Mouse (Mus musculus) limb, embryonic 12.5 days (tissue): ENCODE data around the gene St7. TPM values are rescaled to one million over a fixed set of nuclear protein-coding genes. Genes with fewer than 3 reads are reported as not detected.

Experiments
- ATAC-seq: fragments of 200-750 bp; cut with Nextera tagmentation; 2 replicates; pipeline ENCODE4 v1.8.0; 2017; ENCODE audit warnings: low read depth, moderate TSS enrichment; ENCODE audit not compliant: insufficient number of reproducible peaks, insufficient read depth, low FRiP score, low TSS enrichment
- H3K27ac ChIP-seq: fragments of 300-500 bp; sonication (generic); 2 replicates; pipeline ENCODE4 v1.5.1; 2016; ENCODE audit warnings: mild to moderate bottlenecking, moderate library complexity
- H3K27me3 ChIP-seq: fragments of 300-500 bp; sonication (generic); 2 replicates; pipeline ENCODE4 v1.6.1; 2016; ENCODE audit warnings: mild to moderate bottlenecking, moderate library complexity
- H3K36me3 ChIP-seq: fragments of 300-500 bp; sonication (generic); 2 replicates; pipeline ENCODE4 v1.6.1; 2016; ENCODE audit warnings: mild to moderate bottlenecking, moderate library complexity
- H3K4me1 ChIP-seq: fragments of 300-500 bp; sonication (generic); replicated peaks from 2 replicates; pipeline ENCODE4 v1.6.1; 2016
- H3K4me2 ChIP-seq: fragments of 300-500 bp; sonication (generic); 2 replicates; pipeline ENCODE4 v1.6.1; 2016; ENCODE audit warnings: mild to moderate bottlenecking, moderate library complexity
- H3K4me3 ChIP-seq: fragments of 300-500 bp; sonication (generic); replicated peaks from 2 replicates; pipeline ENCODE4 v1.5.1; 2016; ENCODE audit warnings: mild to moderate bottlenecking
- H3K9ac ChIP-seq: fragments of 300-500 bp; sonication (generic); replicated peaks from 2 replicates; pipeline ENCODE4 v1.6.1; 2016; ENCODE audit warnings: mild to moderate bottlenecking, moderate library complexity
- H3K9me3 ChIP-seq: fragments of 300-500 bp; sonication (generic); 2 replicates; pipeline ENCODE4 v1.6.1; 2016; ENCODE audit warnings: mild to moderate bottlenecking, moderate library complexity
- WGBS: fragments of 180-500 bp; shearing (Covaris S2); methylation state at CpG from one replicate; pipeline ENCODE4 v1.1.7; 2016; 5-methylcytosine and 5-hydroxymethylcytosine counted together
- polyA plus RNA-seq: library from polyadenylated mRNA; unstranded; fragments of >200 nt; fragmentation: Nextera tagmentation; extraction: Ambion mirVana; gene quantifications from 2 replicates; pipeline ENCODE4 v1.2.1, GENCODE M21; 2016

The St7 gene
- polyA plus RNA-seq, 1 experiment from 2014 or later = 24.2 TPM

DNA sequence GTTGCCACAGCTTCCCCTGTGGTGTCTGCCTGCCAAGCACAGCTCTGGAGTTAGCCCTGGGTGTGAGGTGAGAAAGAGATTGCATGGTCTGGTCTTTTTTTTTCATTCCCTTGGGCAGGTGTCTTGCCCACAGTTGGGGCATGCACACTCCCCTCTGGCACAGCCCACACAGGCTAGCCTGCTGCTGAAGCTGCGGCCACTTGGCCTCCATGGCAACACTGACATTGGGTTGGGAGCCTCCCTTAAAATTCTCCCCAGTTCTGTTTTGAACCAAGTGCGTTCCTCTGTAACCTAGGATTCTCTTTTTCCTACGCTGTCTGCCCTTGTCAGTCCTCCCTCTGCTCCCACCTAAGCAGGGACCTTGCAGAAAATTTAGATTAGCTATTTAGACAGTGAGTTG lies 213.0 kb downstream of the St7 start:
- no peaks in the 10 kb centered on the region for H3K27me3 ChIP-seq
- H3K9me3 ChIP-seq = no peaks in the 10 kb centered on the region
- H3K4me2 ChIP-seq = no peak overlapping the region
- H3K36me3 ChIP-seq = no peaks in the 10 kb centered on the region; the same call in 1 of the 2 replicates
- H3K4me3 ChIP-seq = no peak overlapping the region
- no peak for ATAC-seq
- H3K27ac ChIP-seq = peak overlapping the region; percentile 64; the same call in 1 of the 2 replicates
- no peak overlapping the region for H3K9ac ChIP-seq
- WGBS = 70% methylated on average over 3 of the region's 3 CpGs
- H3K4me1 ChIP-seq = peaks cover 23% of the 10 kb centered on the region

DNA sequence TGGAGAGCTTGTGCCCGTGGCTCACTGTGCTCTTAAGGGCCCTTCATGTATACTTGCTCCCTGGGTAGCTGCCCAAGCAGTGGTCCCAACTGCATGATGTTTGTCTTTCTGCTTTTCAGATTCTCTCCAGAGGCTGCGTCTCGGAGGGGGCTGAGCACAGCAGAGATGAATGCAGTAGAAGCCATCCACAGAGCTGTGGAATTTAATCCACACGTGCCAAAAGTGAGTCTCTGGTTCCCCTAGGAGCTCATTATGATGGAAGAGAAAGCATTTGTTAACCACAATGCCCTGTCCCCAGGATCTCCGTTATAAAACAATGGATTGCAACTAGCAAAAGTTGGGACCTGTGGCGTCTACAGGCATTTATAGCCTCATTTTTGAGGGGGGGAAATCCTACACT lies 213.6 kb downstream of the St7 start:
- 25% methylated on average over 6 of the region's 6 CpGs for WGBS
- H3K4me3 ChIP-seq = no peak overlapping the region
- H3K36me3 ChIP-seq = no peaks in the 10 kb centered on the region; the same call in 1 of the 2 replicates
- H3K4me1 ChIP-seq = peaks cover 23% of the 10 kb centered on the region
- H3K27ac ChIP-seq = peak overlapping the region; percentile 64
- 0 out of 2 replicates have a peak, but pooled peaks have one; percentile 42 for ATAC-seq
- no peaks in the 10 kb centered on the region for H3K27me3 ChIP-seq
- peak overlapping the region; percentile 24 for H3K4me2 ChIP-seq
- no peaks in the 10 kb centered on the region for H3K9me3 ChIP-seq
- no peak overlapping the region for H3K9ac ChIP-seq

GRCm38 (mm10) chr6:17912312-17912711 lies 219.6 kb downstream of the St7 start:
- no peak overlapping the region for H3K9ac ChIP-seq
- H3K9me3 ChIP-seq = no peaks in the 10 kb centered on the region
- no peak overlapping the region for H3K4me3 ChIP-seq
- WGBS = 81% methylated on average over 6 of the region's 6 CpGs
- no peak overlapping the region for H3K4me2 ChIP-seq
- no peaks in the 10 kb centered on the region; the same call in 1 of the 2 replicates for H3K36me3 ChIP-seq
- ATAC-seq = no peak
- H3K4me1 ChIP-seq = 0 out of 2 replicates have a peak, but pooled peaks cover 5% of the 10 kb centered on the region
- no peak overlapping the region for H3K27ac ChIP-seq
- H3K27me3 ChIP-seq = no peaks in the 10 kb centered on the region

- no peak overlapping the region for H3K27ac ChIP-seq
- no peaks in the 10 kb centered on the region for H3K27me3 ChIP-seq
- H3K36me3 ChIP-seq = no peaks in the 10 kb centered on the region; the same call in 1 of the 2 replicates
- 0 out of 2 replicates have a peak, but pooled peaks cover 5% of the 10 kb centered on the region for H3K4me1 ChIP-seq
- WGBS = 74% methylated on average over 2 of the region's 2 CpGs
- ATAC-seq = no peak
- H3K9ac ChIP-seq = no peak overlapping the region
- H3K9me3 ChIP-seq = no peaks in the 10 kb centered on the region
- H3K4me3 ChIP-seq = no peak overlapping the region
- no peak overlapping the region for H3K4me2 ChIP-seq
These were observed 220.1 kb downstream of the St7 start for GRCm38 (mm10) chr6:17912825-17913224.

GRCm38 (mm10) chr6:17913315-17913714 lies 220.6 kb downstream of the St7 start:
- no peak for ATAC-seq
- no peaks in the 10 kb centered on the region for H3K9me3 ChIP-seq
- no peak overlapping the region for H3K4me3 ChIP-seq
- H3K27me3 ChIP-seq = no peaks in the 10 kb centered on the region
- 0 out of 2 replicates have a peak, but pooled peaks cover 5% of the 10 kb centered on the region for H3K4me1 ChIP-seq
- WGBS = 92% methylated on average over 1 of the region's 1 CpGs
- H3K9ac ChIP-seq = no peak overlapping the region
- no peaks in the 10 kb centered on the region; the same call in 1 of the 2 replicates for H3K36me3 ChIP-seq
- H3K27ac ChIP-seq = no peak overlapping the region
- no peak overlapping the region for H3K4me2 ChIP-seq

- no peak for ATAC-seq
- WGBS = 79% methylated on average over 3 of the region's 3 CpGs
- no peaks in the 10 kb centered on the region; the same call in 1 of the 2 replicates for H3K36me3 ChIP-seq
- H3K4me2 ChIP-seq = no peak overlapping the region
- no peaks in the 10 kb centered on the region for H3K27me3 ChIP-seq
- no peak overlapping the region for H3K27ac ChIP-seq
- H3K9me3 ChIP-seq = no peaks in the 10 kb centered on the region
- H3K4me3 ChIP-seq = no peak overlapping the region
- H3K9ac ChIP-seq = no peak overlapping the region
- 0 out of 2 replicates have a peak, but pooled peaks cover 5% of the 10 kb centered on the region for H3K4me1 ChIP-seq
These were observed 221.6 kb downstream of the St7 start for GRCm38 (mm10) chr6:17914300-17914699.

DNA sequence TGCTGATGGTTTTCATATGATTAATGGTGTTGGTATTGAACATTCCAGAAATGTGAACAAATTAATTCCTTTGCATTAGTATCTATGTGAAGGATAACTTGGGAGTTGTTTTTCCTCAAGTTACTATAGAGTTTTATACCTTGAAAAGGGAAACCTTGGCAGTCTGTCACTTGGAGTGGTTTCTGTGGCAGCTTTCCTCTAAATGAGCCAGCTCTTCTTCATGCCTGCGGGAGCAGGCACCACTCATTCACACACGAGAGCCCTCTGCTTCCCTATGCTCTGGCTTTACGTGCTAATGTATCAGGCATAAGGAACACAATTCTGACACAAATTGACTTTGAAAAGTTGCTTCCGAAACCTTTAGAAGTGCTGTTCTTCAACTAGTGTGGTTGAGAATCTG lies 224.5 kb downstream of the St7 start:
- H3K27ac ChIP-seq = no peak overlapping the region
- H3K4me3 ChIP-seq = no peak overlapping the region
- H3K27me3 ChIP-seq = no peaks in the 10 kb centered on the region
- ATAC-seq = no peak
- H3K4me2 ChIP-seq = no peak overlapping the region
- 0 out of 2 replicates have a peak, but pooled peaks cover 2% of the 10 kb centered on the region for H3K36me3 ChIP-seq
- H3K9me3 ChIP-seq = no peaks in the 10 kb centered on the region
- 0 out of 2 replicates have a peak, but pooled peaks cover 5% of the 10 kb centered on the region for H3K4me1 ChIP-seq
- 84% methylated on average over 4 of the region's 4 CpGs for WGBS
- no peak overlapping the region for H3K9ac ChIP-seq

DNA sequence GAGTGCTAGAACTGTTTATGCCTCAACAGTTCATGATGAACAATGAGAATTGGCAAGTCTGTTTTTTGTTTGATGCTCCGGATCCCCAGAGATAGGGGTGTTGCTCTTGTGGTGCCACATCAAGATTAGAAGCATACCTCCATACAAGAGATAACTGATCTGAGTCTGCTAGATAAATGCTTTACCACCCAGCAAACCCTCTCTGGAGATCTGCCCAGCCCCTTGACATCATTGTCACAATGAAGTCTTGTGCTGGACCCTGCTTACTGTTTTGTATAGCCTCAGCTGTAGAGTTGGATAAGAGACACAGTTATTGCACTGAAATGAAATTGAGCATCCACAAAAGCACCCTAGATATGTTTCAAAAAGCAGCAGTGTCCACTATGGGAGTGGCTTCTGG lies 229.4 kb downstream of the St7 start:
- Histone ChIP-seq H3K9ac (no peak overlapping the region), H3K4me3 (no peak overlapping the region), H3K4me1 (peaks cover under 1% of the 10 kb centered on the region), H3K9me3 (no peaks in the 10 kb centered on the region), H3K27ac (no peak overlapping the region), H3K4me2 (no peak overlapping the region), H3K36me3 (0 out of 2 replicates have a peak, but pooled peaks cover 7% of the 10 kb centered on the region), H3K27me3 (no peaks in the 10 kb centered on the region)
- ATAC-seq = no peak
- 85% methylated on average over 1 of the region's 1 CpGs for WGBS

- no peaks in the 10 kb centered on the region for H3K27me3 ChIP-seq
- H3K4me2 ChIP-seq = no peak overlapping the region
- no peak overlapping the region for H3K27ac ChIP-seq
- no peak for ATAC-seq
- 0 out of 2 replicates have a peak, but pooled peaks cover 7% of the 10 kb centered on the region for H3K36me3 ChIP-seq
- H3K9ac ChIP-seq = no peak overlapping the region
- peaks cover 4% of the 10 kb centered on the region for H3K4me1 ChIP-seq
- 81% methylated on average over 3 of the region's 3 CpGs for whole genome bisulfite sequencing
- H3K9me3 ChIP-seq = no peaks in the 10 kb centered on the region
- no peak overlapping the region for H3K4me3 ChIP-seq
These were observed 230.2 kb downstream of the St7 start for GRCm38 (mm10) chr6:17922967-17923366.

GRCm38 (mm10) chr6:17923370-17923769 lies 230.6 kb downstream of the St7 start:
- Histone ChIP-seq H3K4me2 (no peak overlapping the region), H3K27me3 (no peaks in the 10 kb centered on the region), H3K9me3 (no peaks in the 10 kb centered on the region), H3K36me3 (0 out of 2 replicates have a peak, but pooled peaks cover 7% of the 10 kb centered on the region), H3K27ac (no peak overlapping the region), H3K9ac (no peak overlapping the region), H3K4me1 (peaks cover 4% of the 10 kb centered on the region), H3K4me3 (no peak overlapping the region)
- 76% methylated on average over 3 of the region's 3 CpGs for WGBS
- ATAC-seq = no peak

DNA sequence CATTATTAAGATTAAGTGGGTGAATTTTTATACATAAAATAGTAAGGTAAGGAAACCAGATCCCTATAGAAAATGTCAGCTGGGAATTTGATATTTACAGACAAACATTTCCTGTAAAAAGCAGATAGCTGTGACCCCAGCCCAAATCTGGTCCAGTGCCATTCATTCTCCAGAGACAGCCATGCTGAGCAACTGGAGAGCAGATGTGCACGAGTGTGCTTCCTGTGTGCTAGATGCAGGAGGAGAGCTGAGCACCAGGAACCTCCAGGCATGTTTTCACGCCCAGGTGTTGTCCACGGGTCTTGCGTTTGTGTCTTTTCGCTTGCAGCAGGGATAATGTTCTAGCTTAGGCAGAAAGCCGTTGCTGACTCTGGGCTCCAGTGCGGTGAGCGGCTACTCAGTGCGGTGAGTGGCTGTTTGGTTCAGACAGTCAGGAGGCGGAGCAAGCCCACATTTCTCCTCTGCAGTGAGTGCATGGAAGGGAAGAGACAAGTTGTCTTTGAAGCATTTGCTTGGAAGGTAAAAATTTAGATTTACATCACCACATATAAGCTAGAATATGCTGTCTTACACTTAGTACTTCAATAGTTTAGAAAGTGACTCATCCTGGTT lies 231.3 kb downstream of the St7 start:
- Histone ChIP-seq H3K36me3 (0 out of 2 replicates have a peak, but pooled peaks cover 7% of the 10 kb centered on the region), H3K4me1 (peaks cover 4% of the 10 kb centered on the region), H3K27ac (no peak overlapping the region), H3K27me3 (no peaks in the 10 kb centered on the region), H3K9me3 (no peaks in the 10 kb centered on the region), H3K4me3 (no peak overlapping the region), H3K9ac (no peak overlapping the region), H3K4me2 (no peak overlapping the region)
- 74% methylated on average over 10 of the region's 10 CpGs for WGBS
- ATAC-seq = peak; percentile 47; the same call in 1 of the 2 replicates
